Mouse (Mus musculus) adrenal gland, postnatal 0 days (tissue): Measurements from ENCODE around the gene Nfasc. TPM values are rescaled to one million over a fixed set of nuclear protein-coding genes. Genes with fewer than 3 reads are reported as not detected.

Experiments
- polyA plus RNA-seq: library from polyadenylated mRNA; unstranded; fragments of >200 nt; fragmentation: Nextera tagmentation; extraction: Ambion mirVana; gene quantifications from 2 replicates; pipeline ENCODE4 v1.2.1, GENCODE M21; 2015

Nfasc gene
- polyA plus RNA-seq: 4.3 and 9.9 TPM in 2 replicates

GRCm38 (mm10) chr1:132741175-132741997, at the start of gene Nfasc:
TSS of gene Nfasc (minus strand) at chr1:132741797.

GRCm38 (mm10) chr1:132542762-132543306, 198.8 kb downstream of the Nfasc start, which contains the start of gene Cntn2:
TSS of gene Cntn2 (minus strand) at chr1:132543256.

Other genes with a start within 250 kb of the Nfasc start
- 0.71 and 1.1 TPM in 2 replicates for gene Tmem81, start 235.6 kb downstream of the Nfasc start, polyA plus RNA-seq
- gene Cntn2, start 198.5 kb downstream of the Nfasc start, polyA plus RNA-seq: 0.33 and 0.47 TPM in 2 replicates
- gene Lrrn2, start 138.5 kb upstream of the Nfasc start, polyA plus RNA-seq: 11.4 and 14.0 TPM in 2 replicates